Mouse (Mus musculus) cerebellum, adult 2 months (tissue): ENCODE measurements around the gene Col1a1.

ENCODE experiments used
- CTCF ChIP-seq: fragments of 200-500 bp; IDR thresholded peaks from 2 replicates; pipeline ENCODE4 v1.5.1; 2011; ENCODE audit warnings: low read depth, mild to moderate bottlenecking, control low read depth, low read length, moderate library complexity, borderline replicate concordance; ENCODE audit not compliant: insufficient read depth
- POLR2A ChIP-seq: fragments of 200-500 bp; IDR thresholded peaks from 2 replicates; pipeline ENCODE4 v1.6.1; 2011; ENCODE audit warnings: low read length, control low read depth, borderline replicate concordance; ENCODE audit not compliant: insufficient read depth

DNA sequence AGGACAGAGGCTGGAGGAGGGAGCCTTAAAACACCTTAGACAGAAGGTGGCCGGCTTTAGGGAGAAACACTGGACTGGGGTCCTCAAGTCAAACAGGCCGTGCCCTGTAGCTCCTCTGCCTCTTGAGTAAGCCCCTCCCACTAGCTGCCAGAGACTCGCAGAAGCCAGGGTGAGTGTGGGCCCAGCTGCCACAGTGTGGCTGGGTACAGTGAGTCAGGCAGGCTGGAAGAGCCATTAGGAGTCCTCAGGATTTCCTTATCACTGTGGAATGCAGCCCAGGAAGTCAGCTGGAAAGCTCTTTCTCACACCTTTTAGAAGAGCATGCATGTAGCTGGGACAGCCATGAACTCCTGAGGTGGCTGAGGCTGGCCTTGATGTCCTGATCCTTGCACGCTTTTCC is 19.5 kb upstream of the Col1a1 start:
- TF ChIP-seq CTCF (no peak), POLR2A (no peak)
